Mouse (Mus musculus) heart, adult 2 months (tissue): ENCODE data around the gene Gemin4. TPM values are rescaled to one million over a fixed set of nuclear protein-coding genes. Genes with fewer than 3 reads are reported as not detected.

Source experiments
- DNase-seq, 2 experiments: peaks; one replicate each; pipeline ENCODE4 v3.0.0; 2021
- H3K27ac ChIP-seq: fragments of 200-600 bp; 2 replicates; pipeline ENCODE4 v1.8.1; 2022
- H3K27me3 ChIP-seq: fragments of 200-500 bp; 2 replicates; pipeline ENCODE4 v1.6.1; 2012; ENCODE audit warnings: mild to moderate bottlenecking, low read length, inconsistent platforms, mixed read lengths; ENCODE audit not compliant: control insufficient read depth, insufficient read depth
- H3K36me3 ChIP-seq: fragments of 200-500 bp; 2 replicates; pipeline ENCODE4 v1.6.1; 2012; ENCODE audit warnings: low read length, inconsistent platforms; ENCODE audit not compliant: control insufficient read depth, insufficient read depth
- H3K4me1 ChIP-seq: fragments of 200-500 bp; 2 replicates; pipeline ENCODE4 v1.6.1; 2011; ENCODE audit warnings: low read length; ENCODE audit not compliant: control insufficient read depth, insufficient read depth
- H3K4me3 ChIP-seq: fragments of 200-600 bp; 2 replicates; pipeline ENCODE4 v1.8.1; 2022
- H3K79me2 ChIP-seq: fragments of 200-500 bp; replicated peaks from 2 replicates; pipeline ENCODE4 v1.6.1; 2012; ENCODE audit warnings: mild to moderate bottlenecking, inconsistent platforms, low read length, moderate library complexity, mixed read lengths; ENCODE audit not compliant: control insufficient read depth, insufficient read depth
- H3K9ac ChIP-seq: fragments of 200-500 bp; 2 replicates; pipeline ENCODE4 v1.6.1; 2012; ENCODE audit warnings: low read depth, mild to moderate bottlenecking, control low read depth, inconsistent platforms, low read length, mixed read lengths
- CTCF ChIP-seq: fragments of 200-600 bp; IDR thresholded peaks from 2 replicates; pipeline ENCODE4 v1.8.1; 2022; ENCODE audit warnings: antibody characterized with exemption, mild to moderate bottlenecking, moderate library complexity
- EP300 ChIP-seq: fragments of 200-500 bp; IDR thresholded peaks from 2 replicates; pipeline ENCODE4 v1.6.1; 2011; ENCODE audit warnings: low read depth, low read length, control low read depth; ENCODE audit not compliant: insufficient read depth
- POLR2A ChIP-seq: fragments of 200-500 bp; IDR thresholded peaks from 2 replicates; pipeline ENCODE4 v1.6.1; 2011; ENCODE audit warnings: mild to moderate bottlenecking, low read depth, low read length, control low read depth; ENCODE audit not compliant: insufficient read depth
- WGBS: fragments of 180-500 bp; shearing (Covaris S2); methylation state at CpG from one replicate; pipeline ENCODE4 v1.1.7; 2018; 5-methylcytosine and 5-hydroxymethylcytosine counted together
- intact Hi-C: fragments of 180-260 bp; cut with DNase I; formaldehyde crosslinking; loops from one replicate; pipeline ENCODE4 v1.15.1; 2025
- polyA plus RNA-seq: library from polyadenylated mRNA; depleted of rRNA; stranded (reverse); fragments of >200 nt; gene quantifications from 2 replicates; pipeline ENCODE4 v1.2.3, GENCODE M21; 2012
- total RNA-seq, 2 experiments: library from RNA; stranded (reverse); gene quantifications; 2 replicates each; pipeline ENCODE4 v1.2.3; 2021

The Gemin4 gene
- total and polyA plus RNA-seq, 3 experiments = 2.3 to 4.5 (median 3.9) TPM

GRCm38 (mm10) chr11:76186908-76187307 is 30.6 kb downstream of the Gemin4 start:
- WGBS = 90% methylated on average over 6 of the region's 6 CpGs
- Histone ChIP-seq H3K4me3 (no peak overlapping the region), H3K27ac (no peak overlapping the region), H3K36me3 (no peaks in the 10 kb centered on the region), H3K4me1 (no peaks in the 10 kb centered on the region), H3K27me3 (no peaks in the 10 kb centered on the region), H3K9ac (no peak overlapping the region), H3K79me2 (no peaks in the 10 kb centered on the region)
- no peak for TF ChIP-seq POLR2A
- TF ChIP-seq EP300 = no peak
- TF ChIP-seq CTCF = peak; percentile 20
- intact Hi-C loops = no loop called here
- DNase-seq = no peak

DNA sequence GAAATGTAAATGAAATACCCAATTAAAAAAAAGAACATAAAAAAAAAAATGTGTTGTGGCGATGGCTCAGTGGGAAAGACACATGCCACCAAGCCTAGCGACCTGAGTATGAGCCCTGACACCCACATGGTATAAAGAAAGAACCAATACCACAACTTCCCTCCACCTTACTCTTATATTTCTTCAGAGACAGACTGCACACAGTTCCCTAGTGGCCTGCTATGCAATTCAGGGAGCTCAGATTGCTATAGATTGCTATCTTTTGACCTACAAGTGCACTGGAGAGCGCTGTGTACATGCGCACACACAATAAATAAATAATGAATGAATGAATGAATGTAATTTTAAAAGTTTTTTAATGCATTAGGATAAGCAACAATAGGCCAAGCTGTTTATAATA is 33.7 kb downstream of the Gemin4 start:
- Histone ChIP-seq H3K79me2 (no peaks in the 10 kb centered on the region), H3K9ac (no peak overlapping the region), H3K36me3 (no peaks in the 10 kb centered on the region), H3K27me3 (no peaks in the 10 kb centered on the region), H3K4me1 (no peaks in the 10 kb centered on the region), H3K27ac (no peak overlapping the region), H3K4me3 (no peak overlapping the region)
- WGBS = 87% methylated on average over 4 of the region's 4 CpGs
- DNase-seq = no peak
- TF ChIP-seq CTCF = no peak
- no peak for TF ChIP-seq EP300
- no peak for TF ChIP-seq POLR2A
- intact Hi-C loops = no loop called here

GRCm38 (mm10) chr11:76180146-76180540 is 37.3 kb downstream of the Gemin4 start:
- intact Hi-C loops = no loop called here
- TF ChIP-seq POLR2A = no peak
- no peak for TF ChIP-seq CTCF
- no peak for TF ChIP-seq EP300
- Histone ChIP-seq H3K9ac (0 out of 2 replicates have a peak overlapping the region, but pooled peaks have one; percentile 87), H3K79me2 (no peaks in the 10 kb centered on the region), H3K4me1 (peaks cover 2% of the 10 kb centered on the region; the same call in 1 of the 2 replicates), H3K27ac (peak overlapping the region; percentile 85), H3K27me3 (no peaks in the 10 kb centered on the region), H3K36me3 (no peaks in the 10 kb centered on the region), H3K4me3 (peak overlapping the region; percentile 85)
- DNase-seq = no peak
- 7% methylated on average over 7 of the region's 7 CpGs for WGBS

- peak within 1 kb of the TSS; percentile 85 for H3K27ac ChIP-seq
- peak; percentile 90 to 91 for DNase-seq
- intact Hi-C loops = loop anchor here (1.0 to 5.0 kb wide), 3 partner anchors 22 to 228 kb away; partner anchors contain the start of genes Dbil5, Gemin4 and Timm22
- no peaks in the 10 kb centered on the region for H3K79me2 ChIP-seq
- peaks cover 2% of the 10 kb centered on the region; the same call in 1 of the 2 replicates for H3K4me1 ChIP-seq
- no peaks in the 10 kb centered on the region for H3K27me3 ChIP-seq
- TF ChIP-seq POLR2A (peak; percentile 80), CTCF (no peak), EP300 (peak; percentile 51; the same call in 1 of the 2 replicates)
- H3K4me3 ChIP-seq = peak within 1 kb of the TSS; percentile 85
- H3K36me3 ChIP-seq = no peaks in the 10 kb centered on the region
- H3K9ac ChIP-seq = peak within 1 kb of the TSS; percentile 87
- WGBS = under 1% methylated on average over 37 of the region's 37 CpGs
Measured at GRCm38 (mm10) chr11:76179495-76180145, 37.8 kb downstream of the Gemin4 start, which contains the start of the genes Vps53 and Fam57a. Gene Vps53, minus strand, starts transcription at chr11:76179647. Gene Fam57a, plus strand, starts transcription at chr11:76179671.

DNA sequence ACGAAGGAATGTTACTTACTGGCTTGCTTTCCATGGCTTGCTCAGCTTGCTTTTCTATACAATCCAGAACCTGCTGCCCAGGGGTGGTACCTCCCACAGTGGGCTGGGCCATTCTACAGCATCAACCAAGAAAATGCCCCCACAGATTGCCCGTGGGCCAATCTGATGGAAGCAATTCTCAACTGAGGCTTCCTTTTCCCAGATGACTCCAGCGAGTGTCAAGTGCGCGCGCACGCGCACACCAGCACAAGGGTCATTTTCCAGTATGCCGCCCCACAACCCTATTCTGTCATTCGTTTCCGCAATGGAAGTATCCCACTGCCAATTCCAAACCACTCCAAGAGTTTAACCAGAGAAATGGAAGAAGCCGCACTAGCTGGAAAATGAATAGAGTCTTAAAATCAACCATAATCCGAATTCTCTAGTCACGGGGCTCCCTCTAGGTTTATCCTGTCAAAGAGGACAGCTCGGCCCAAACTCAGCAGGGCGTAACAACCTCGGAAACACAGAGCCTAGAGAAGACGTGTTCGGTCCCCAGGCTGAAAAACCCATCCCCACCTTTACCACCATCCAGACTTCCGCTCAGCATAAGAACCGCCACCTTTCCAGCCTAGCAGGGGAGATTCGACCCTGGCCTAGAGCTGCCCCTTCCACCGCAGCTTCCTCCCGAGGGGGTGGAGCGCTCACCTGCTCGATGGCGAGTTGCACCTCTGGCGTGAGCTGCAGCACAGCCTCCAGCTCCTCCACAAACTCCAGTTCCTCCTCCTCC is 38.6 kb downstream of the Gemin4 start:
- Histone ChIP-seq H3K4me3 (peak overlapping the region; percentile 85), H3K27ac (peak overlapping the region; percentile 85), H3K27me3 (no peaks in the 10 kb centered on the region), H3K79me2 (no peaks in the 10 kb centered on the region), H3K9ac (peak overlapping the region; percentile 85), H3K4me1 (peaks cover 2% of the 10 kb centered on the region; the same call in 1 of the 2 replicates), H3K36me3 (peaks cover 3% of the 10 kb centered on the region; the same call in 1 of the 2 replicates)
- intact Hi-C loops = loop anchor here (1.0 to 5.0 kb wide), 3 partner anchors 22 to 228 kb away; partner anchors contain the start of genes Dbil5, Gemin4 and Timm22
- DNase-seq = peak in 1 of 2 experiments; percentile 21
- TF ChIP-seq CTCF (no peak), POLR2A (no peak), EP300 (no peak)
- WGBS = 1% methylated on average over 28 of the region's 28 CpGs

DNA sequence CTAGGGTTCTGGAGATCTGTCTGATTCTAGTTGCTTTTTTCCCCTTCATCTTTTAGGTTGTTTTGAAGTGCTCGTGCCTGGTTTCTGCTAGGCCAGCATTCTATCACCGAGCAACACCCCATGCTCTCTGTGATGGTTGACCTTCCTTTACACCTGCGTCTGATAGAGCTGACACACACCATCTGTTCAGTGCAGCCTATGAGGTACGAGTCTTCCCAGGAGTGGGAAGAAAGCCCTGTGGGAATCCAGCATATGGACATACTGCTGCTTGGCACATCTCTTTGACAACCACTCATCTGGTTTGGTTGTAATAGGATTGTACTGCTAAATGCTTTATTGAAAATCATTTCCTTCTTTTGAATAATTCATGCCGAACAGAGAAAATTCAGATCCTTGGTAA is 47.3 kb downstream of the Gemin4 start:
- H3K9ac ChIP-seq = no peak overlapping the region
- no peak overlapping the region for H3K4me3 ChIP-seq
- 77% methylated on average over 5 of the region's 5 CpGs for WGBS
- H3K27ac ChIP-seq = no peak overlapping the region
- no peaks in the 10 kb centered on the region for H3K79me2 ChIP-seq
- DNase-seq = no peak
- peaks cover 7% of the 10 kb centered on the region for H3K4me1 ChIP-seq
- H3K27me3 ChIP-seq = no peaks in the 10 kb centered on the region
- intact Hi-C loops = no loop called here
- TF ChIP-seq EP300 (no peak), POLR2A (no peak), CTCF (no peak)
- peaks cover 4% of the 10 kb centered on the region; the same call in 1 of the 2 replicates for H3K36me3 ChIP-seq
